Mouse (Mus musculus): ENCODE data around the gene Gm4778.

DNA sequence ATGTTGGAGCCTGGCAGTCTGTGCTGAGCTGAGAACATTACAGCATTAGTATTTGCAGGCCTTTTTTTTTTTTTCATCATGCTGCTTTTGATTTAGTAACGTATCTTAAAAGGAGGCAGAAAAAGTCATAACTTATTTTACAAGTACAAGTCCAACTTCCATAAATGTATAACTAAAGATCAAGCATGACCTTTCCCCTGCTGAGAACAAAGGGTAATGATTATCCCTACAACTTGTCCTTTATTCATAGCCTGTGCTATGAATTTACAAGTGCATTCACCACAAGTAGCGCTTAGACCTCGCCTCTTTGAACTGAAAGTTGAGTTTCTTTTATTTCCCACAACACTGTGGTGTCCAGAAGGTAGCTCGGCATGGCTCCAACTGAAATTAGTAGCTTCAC, 47.5 kb downstream of the Gm4778 start:
- no peak for TF ChIP-seq CTCF (conservative IDR thresholded peaks at IDR 0.05; ENCODE audit: low read length)
- no peak for TF ChIP-seq POU5F1 (IDR thresholded peaks at IDR 0.05; ENCODE audit: borderline replicate concordance, low read length)
